Mouse (Mus musculus): ENCODE results near the gene Zfp213. TPM values are rescaled to one million over a fixed set of nuclear protein-coding genes. Genes with fewer than 3 reads are reported as not detected.
A peak's percentile ranks its signal among the peaks of the same experiment; 100 is the strongest.

Zfp213 gene
- polyA plus RNA-seq, 1 experiment from 2014 or later, result 17.2 TPM

- 1% methylated on average over 8 of the region's 8 CpGs for WGBS
- Histone ChIP-seq H3K4me2 (ENCODE audit: low read depth, low read length) (peak overlapping the region; percentile 80), H3K4me3 (replicated peaks; ENCODE audit: low read length) (peak overlapping the region; percentile 95), H3K9ac (ENCODE audit: low read length) (peak overlapping the region; percentile 99), H3K27me3 (ENCODE audit: control insufficient read depth, insufficient read depth, low read length) (no peaks in the 10 kb centered on the region), H3K9me3 (replicated peaks; ENCODE audit: control insufficient read depth, low read length) (no peaks in the 10 kb centered on the region), H3K4me1 (ENCODE audit: control insufficient read depth, insufficient read depth, low read length) (peaks cover 11% of the 10 kb centered on the region), H3K36me3 (ENCODE audit: control insufficient read depth, insufficient read depth, low read length) (0 out of 2 replicates have a peak, but pooled peaks cover 4% of the 10 kb centered on the region), H3K27ac (ENCODE audit: low read length) (peak overlapping the region; percentile 99)
- ATAC-seq (ENCODE audit: insufficient read depth, low FRiP score), result peak; percentile 79
Observed at GRCm38 (mm10) chr17:23564368-23564715, 304 bp upstream of the Zfp213 start.

GRCm38 (mm10) chr17:23559767-23560166 is 4.3 kb downstream of the Zfp213 start:
- Histone ChIP-seq H3K4me1 (ENCODE audit: control insufficient read depth, insufficient read depth, low read length) (peaks cover 8% of the 10 kb centered on the region), H3K27me3 (ENCODE audit: control insufficient read depth, insufficient read depth, low read length) (no peaks in the 10 kb centered on the region), H3K4me2 (ENCODE audit: low read depth, low read length) (no peak overlapping the region), H3K9ac (ENCODE audit: low read length) (no peak overlapping the region), H3K9me3 (replicated peaks; ENCODE audit: control insufficient read depth, low read length) (no peaks in the 10 kb centered on the region), H3K4me3 (replicated peaks; ENCODE audit: low read length) (no peak overlapping the region), H3K36me3 (ENCODE audit: control insufficient read depth, insufficient read depth, low read length) (0 out of 2 replicates have a peak, but pooled peaks cover 6% of the 10 kb centered on the region), H3K27ac (ENCODE audit: low read length) (no peak overlapping the region)
- 56% methylated on average over 9 of the region's 11 CpGs for WGBS
- ATAC-seq (ENCODE audit: insufficient read depth, low FRiP score), result no peak

GRCm38 (mm10) chr17:23555243-23555916 is 8.7 kb downstream of the Zfp213 start:
- H3K9ac ChIP-seq (ENCODE audit: low read length), result no peak overlapping the region
- H3K4me3 ChIP-seq (replicated peaks; ENCODE audit: low read length), result no peak overlapping the region
- no peaks in the 10 kb centered on the region for H3K27me3 ChIP-seq (ENCODE audit: control insufficient read depth, insufficient read depth, low read length)
- 0 out of 2 replicates have a peak, but pooled peaks cover 3% of the 10 kb centered on the region for H3K36me3 ChIP-seq (ENCODE audit: control insufficient read depth, insufficient read depth, low read length)
- WGBS, result 58% methylated on average over 7 of the region's 7 CpGs
- H3K9me3 ChIP-seq (replicated peaks; ENCODE audit: control insufficient read depth, low read length), result no peaks in the 10 kb centered on the region
- no peak overlapping the region for H3K27ac ChIP-seq (ENCODE audit: low read length)
- peaks cover 6% of the 10 kb centered on the region for H3K4me1 ChIP-seq (ENCODE audit: control insufficient read depth, insufficient read depth, low read length)
- no peak overlapping the region for H3K4me2 ChIP-seq (ENCODE audit: low read depth, low read length)
- no peak for ATAC-seq (ENCODE audit: insufficient read depth, low FRiP score)

GRCm38 (mm10) chr17:23554321-23554720 is 9.7 kb downstream of the Zfp213 start:
- Histone ChIP-seq H3K4me3 (replicated peaks; ENCODE audit: low read length) (no peak overlapping the region), H3K9me3 (replicated peaks; ENCODE audit: control insufficient read depth, low read length) (no peaks in the 10 kb centered on the region), H3K4me1 (ENCODE audit: control insufficient read depth, insufficient read depth, low read length) (peaks cover 6% of the 10 kb centered on the region), H3K27ac (ENCODE audit: low read length) (no peak overlapping the region), H3K27me3 (ENCODE audit: control insufficient read depth, insufficient read depth, low read length) (no peaks in the 10 kb centered on the region), H3K4me2 (ENCODE audit: low read depth, low read length) (no peak overlapping the region), H3K9ac (ENCODE audit: low read length) (no peak overlapping the region), H3K36me3 (ENCODE audit: control insufficient read depth, insufficient read depth, low read length) (0 out of 2 replicates have a peak, but pooled peaks cover 3% of the 10 kb centered on the region)
- no peak for ATAC-seq (ENCODE audit: insufficient read depth, low FRiP score)

GRCm38 (mm10) chr17:23553634-23554120 is 10.4 kb downstream of the Zfp213 start:
- no peak overlapping the region for H3K4me3 ChIP-seq (replicated peaks; ENCODE audit: low read length)
- no peaks in the 10 kb centered on the region for H3K27me3 ChIP-seq (ENCODE audit: control insufficient read depth, insufficient read depth, low read length)
- no peaks in the 10 kb centered on the region for H3K9me3 ChIP-seq (replicated peaks; ENCODE audit: control insufficient read depth, low read length)
- no peak overlapping the region for H3K4me2 ChIP-seq (ENCODE audit: low read depth, low read length)
- no peak for ATAC-seq (ENCODE audit: insufficient read depth, low FRiP score)
- no peak overlapping the region for H3K9ac ChIP-seq (ENCODE audit: low read length)
- H3K27ac ChIP-seq (ENCODE audit: low read length), result no peak overlapping the region
- 55% methylated on average over 1 of the region's 1 CpGs for WGBS
- H3K4me1 ChIP-seq (ENCODE audit: control insufficient read depth, insufficient read depth, low read length), result peaks cover 9% of the 10 kb centered on the region
- 0 out of 2 replicates have a peak, but pooled peaks cover 3% of the 10 kb centered on the region for H3K36me3 ChIP-seq (ENCODE audit: control insufficient read depth, insufficient read depth, low read length)

- WGBS, result 83% methylated on average over 8 of the region's 8 CpGs
Observed at GRCm38 (mm10) chr17:23552896-23553633, 11.0 kb downstream of the Zfp213 start.

GRCm38 (mm10) chr17:23551963-23552362 is 12.1 kb downstream of the Zfp213 start:
- Histone ChIP-seq H3K9ac (ENCODE audit: low read length) (no peak overlapping the region), H3K27ac (ENCODE audit: low read length) (no peak overlapping the region), H3K36me3 (ENCODE audit: control insufficient read depth, insufficient read depth, low read length) (0 out of 2 replicates have a peak, but pooled peaks cover 2% of the 10 kb centered on the region), H3K4me1 (ENCODE audit: control insufficient read depth, insufficient read depth, low read length) (peaks cover 9% of the 10 kb centered on the region), H3K4me3 (replicated peaks; ENCODE audit: low read length) (no peak overlapping the region), H3K4me2 (ENCODE audit: low read depth, low read length) (no peak overlapping the region), H3K9me3 (replicated peaks; ENCODE audit: control insufficient read depth, low read length) (no peaks in the 10 kb centered on the region), H3K27me3 (ENCODE audit: control insufficient read depth, insufficient read depth, low read length) (no peaks in the 10 kb centered on the region)
- WGBS, result 59% methylated on average over 5 of the region's 5 CpGs
- ATAC-seq (ENCODE audit: insufficient read depth, low FRiP score), result no peak

More at GRCm38 (mm10) chr17:23552896-23553633, 11.0 kb downstream of the Zfp213 start:
- 0 out of 2 replicates have a peak, but pooled peaks cover 3% of the 10 kb centered on the region for H3K36me3 ChIP-seq (ENCODE audit: control insufficient read depth, insufficient read depth, low read length)
- no peaks in the 10 kb centered on the region for H3K9me3 ChIP-seq (replicated peaks; ENCODE audit: control insufficient read depth, low read length)
- ATAC-seq (ENCODE audit: insufficient read depth, low FRiP score), result no peak
- H3K4me3 ChIP-seq (replicated peaks; ENCODE audit: low read length), result no peak overlapping the region
- peaks cover 9% of the 10 kb centered on the region for H3K4me1 ChIP-seq (ENCODE audit: control insufficient read depth, insufficient read depth, low read length)
- H3K4me2 ChIP-seq (ENCODE audit: low read depth, low read length), result no peak overlapping the region
- H3K27ac ChIP-seq (ENCODE audit: low read length), result no peak overlapping the region
- H3K9ac ChIP-seq (ENCODE audit: low read length), result no peak overlapping the region
- no peaks in the 10 kb centered on the region for H3K27me3 ChIP-seq (ENCODE audit: control insufficient read depth, insufficient read depth, low read length)

- H3K9ac ChIP-seq (ENCODE audit: low read length), result peak overlapping the region; percentile 77
- H3K4me1 ChIP-seq (ENCODE audit: control insufficient read depth, insufficient read depth, low read length), result peaks cover 9% of the 10 kb centered on the region
- H3K9me3 ChIP-seq (replicated peaks; ENCODE audit: control insufficient read depth, low read length), result no peaks in the 10 kb centered on the region
- peak overlapping the region; percentile 66 for H3K4me2 ChIP-seq (ENCODE audit: low read depth, low read length)
- ATAC-seq (ENCODE audit: insufficient read depth, low FRiP score), result no peak
- no peaks in the 10 kb centered on the region for H3K27me3 ChIP-seq (ENCODE audit: control insufficient read depth, insufficient read depth, low read length)
- H3K4me3 ChIP-seq (replicated peaks; ENCODE audit: low read length), result peak overlapping the region; percentile 59
- H3K27ac ChIP-seq (ENCODE audit: low read length), result peak overlapping the region; percentile 93; the same call in 1 of the 2 replicates
- no peaks in the 10 kb centered on the region for H3K36me3 ChIP-seq (ENCODE audit: control insufficient read depth, insufficient read depth, low read length)
Observed at GRCm38 (mm10) chr17:23551416-23551815, 12.6 kb downstream of the Zfp213 start.

- H3K9ac ChIP-seq (ENCODE audit: low read length), result peak overlapping the region; percentile 77
- no peak for ATAC-seq (ENCODE audit: insufficient read depth, low FRiP score)
- H3K27ac ChIP-seq (ENCODE audit: low read length), result peak overlapping the region; percentile 93
- 1% methylated on average over 15 of the region's 15 CpGs for WGBS
- no peaks in the 10 kb centered on the region for H3K9me3 ChIP-seq (replicated peaks; ENCODE audit: control insufficient read depth, low read length)
- H3K36me3 ChIP-seq (ENCODE audit: control insufficient read depth, insufficient read depth, low read length), result no peaks in the 10 kb centered on the region
- peak overlapping the region; percentile 59 for H3K4me3 ChIP-seq (replicated peaks; ENCODE audit: low read length)
- no peaks in the 10 kb centered on the region for H3K27me3 ChIP-seq (ENCODE audit: control insufficient read depth, insufficient read depth, low read length)
- peak overlapping the region; percentile 66 for H3K4me2 ChIP-seq (ENCODE audit: low read depth, low read length)
- peaks cover 9% of the 10 kb centered on the region for H3K4me1 ChIP-seq (ENCODE audit: control insufficient read depth, insufficient read depth, low read length)
Observed at GRCm38 (mm10) chr17:23550856-23551255, 13.2 kb downstream of the Zfp213 start.
